Mouse (Mus musculus): Measurements from ENCODE around the gene Phc2.

DNA sequence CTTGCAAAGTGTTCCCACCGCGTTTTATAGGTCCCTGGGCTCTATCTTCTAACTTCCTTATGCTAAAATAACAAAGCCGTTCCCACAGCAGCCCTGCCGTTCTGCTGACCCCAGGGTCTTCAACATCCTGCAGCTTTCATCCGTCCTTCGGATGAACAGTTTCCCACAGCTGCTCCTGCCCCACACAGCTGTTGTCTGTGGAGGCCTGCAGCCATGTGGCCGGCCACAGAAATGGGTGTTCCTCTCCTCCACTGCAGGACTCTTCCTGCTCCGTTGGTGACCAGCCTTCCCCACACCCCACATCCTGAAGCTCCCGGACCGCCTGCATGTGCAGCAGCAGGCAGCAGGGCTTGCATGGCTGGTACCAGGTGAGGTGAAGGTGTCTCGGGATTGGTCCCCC, 17.3 kb upstream of the Phc2 start:
- TF ChIP-seq POLR2A (IDR thresholded peaks at IDR 0.05; ENCODE audit: insufficient read depth, low read depth, low read length), result no peak
- TF ChIP-seq CTCF (IDR thresholded peaks at IDR 0.05), result no peak
